Comparison of ENCODE assay signal across 18 mouse cellular contexts in the genomic region with DNA sequence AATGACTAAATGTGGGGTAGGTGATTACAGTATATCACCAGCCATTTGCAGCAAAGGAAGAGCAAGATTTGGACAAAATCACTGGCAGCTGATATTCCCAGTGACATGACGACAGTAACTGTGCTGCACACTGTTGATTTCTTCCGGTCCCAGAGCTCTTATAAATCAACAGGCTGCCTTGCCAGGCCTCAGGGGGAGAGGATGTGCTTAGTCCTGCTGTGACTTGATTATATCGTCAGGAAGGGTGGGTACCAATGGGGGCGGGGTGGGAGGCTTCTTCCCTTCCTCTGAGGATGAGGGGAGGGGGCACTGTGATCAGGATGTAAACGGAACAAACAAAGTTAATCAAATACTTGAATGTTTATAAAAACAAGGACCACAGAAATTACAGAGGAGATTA.
DNase-seq lines count a peak whose midpoint lies in the region; ATAC-seq and TF ChIP-seq lines count a peak whose summit lies in the region.
"Had no signal": no experiment of that assay in that cellular context is flagged by ENCODE, and none has a peak within 500 bp of the region (broad histone marks: within the 10 kb centered on the region; RNA-seq: fewer than 3 reads in every experiment).

No protein-coding gene starts in this region.

- H3K4me2 ChIP-seq in lung, embryonic 15.5 days, result no peak overlapping the region
- H3K4me2 ChIP-seq: forebrain, embryonic 12.5 days; hindbrain, embryonic 15.5 days; limb, embryonic 15.5 days; midbrain, embryonic 11.5 days; neural tube, embryonic 12.5 days had no signal

- peak; percentile 82; the same call in 1 of the 2 replicates for ATAC-seq in lung, embryonic 15.5 days (ENCODE audit: borderline replicate concordance, extremely low read depth, low FRiP score, low TSS enrichment)

- H3K9ac ChIP-seq in lung, embryonic 15.5 days, result no peak overlapping the region
- H3K9ac ChIP-seq: forebrain, embryonic 12.5 days; hindbrain, embryonic 15.5 days; limb, embryonic 15.5 days; neural tube, embryonic 12.5 days had no signal

- H3K27ac ChIP-seq in lung, embryonic 15.5 days, result peak overlapping the region; percentile 55
- H3K27ac ChIP-seq: forebrain, embryonic 12.5 days; hindbrain, embryonic 15.5 days; kidney, postnatal 0 days; limb, embryonic 15.5 days; macrophage; neural tube, embryonic 12.5 days had no signal

- no peaks in the 10 kb centered on the region for H3K4me1 ChIP-seq in lung, adult 2 months (ENCODE audit: control insufficient read depth, insufficient read depth, low read length)
- 0 out of 2 replicates have a peak, but pooled peaks cover 8% of the 10 kb centered on the region for H3K4me1 ChIP-seq in lung, embryonic 15.5 days
- H3K4me1 ChIP-seq: forebrain, embryonic 12.5 days; hindbrain, embryonic 15.5 days; limb, embryonic 15.5 days; neural tube, embryonic 12.5 days had no signal

- no peaks in the 10 kb centered on the region for H3K27me3 ChIP-seq in lung, embryonic 15.5 days
- H3K27me3 ChIP-seq: forebrain, embryonic 12.5 days; hindbrain, embryonic 15.5 days; limb, embryonic 15.5 days; neural tube, embryonic 12.5 days had no signal

- WGBS in lung, adult 2 months, result 25% methylated on average over 5 of the region's 5 CpGs
- 16% methylated on average over 5 of the region's 5 CpGs for WGBS in lung, embryonic 15.5 days

- H3K36me3 ChIP-seq in lung, embryonic 15.5 days, result no peaks in the 10 kb centered on the region
- H3K36me3 ChIP-seq: forebrain, embryonic 12.5 days; hindbrain, embryonic 15.5 days; limb, embryonic 15.5 days; neural tube, embryonic 12.5 days had no signal

- intact Hi-C loops in heart, postnatal 25 days (cut with DNase I), result no loop called here

- TF ChIP-seq CTCF in lung, adult 2 months (IDR thresholded peaks at IDR 0.05; ENCODE audit: insufficient read depth, low read length), result no peak

- peak; percentile 21 for DNase-seq in heart, adult 8-10 months (ENCODE audit: low spot score)
- no peak for DNase-seq in heart, postnatal 25 days (ENCODE audit: low spot score)
- DNase-seq in lung, adult 18-20 months, result peak; percentile 11 to 56
- no peak for DNase-seq in lung, adult 2 months
- no peak for DNase-seq in cerebellum, postnatal 25 days
- no peak for DNase-seq in left cerebral cortex, adult 11 months (ENCODE audit: low spot score)
- DNase-seq in embryo, embryonic 11 days, result no peak
- DNase-seq: cerebellum, postnatal 10 days; gastrocnemius, postnatal 25 days; right cerebral cortex, postnatal 14 days had no signal

- H3K4me3 ChIP-seq in lung, adult 2 months (replicated peaks; ENCODE audit: extremely low read depth, low read depth, low read length), result no peak overlapping the region
- H3K4me3 ChIP-seq in lung, embryonic 15.5 days, result no peak overlapping the region
- H3K4me3 ChIP-seq: forebrain, embryonic 12.5 days; hindbrain, embryonic 15.5 days; limb, embryonic 15.5 days; neural tube, embryonic 12.5 days had no signal

- H3K9me3 ChIP-seq in lung, embryonic 15.5 days, result no peaks in the 10 kb centered on the region
- H3K9me3 ChIP-seq: hindbrain, embryonic 15.5 days; limb, embryonic 15.5 days; neural tube, embryonic 12.5 days had no signal

- TF ChIP-seq POLR2A in lung, adult 2 months (IDR thresholded peaks at IDR 0.05; ENCODE audit: borderline replicate concordance, extremely low read depth, low read depth, low read length), result no peak

Comparison
In these comparisons a context has a peak if more than half of its experiments do, and no peak if none do; other contexts are left out.
1. DNase-seq: peak in heart, adult 8-10 months (single experiment) and lung, adult 18-20 months (2 of 2); none in heart, postnatal 25 days (single experiment), lung, adult 2 months (single experiment), cerebellum, postnatal 25 days (0 of 2), left cerebral cortex, adult 11 months (single experiment) and embryo, embryonic 11 days (single experiment).